Mouse (Mus musculus) embryo, embryonic 10 days (tissue): ENCODE data around the gene St6galnac4.
A peak's percentile ranks its signal among the peaks of the same experiment; 100 is the strongest.

Experiments used
- DNase-seq: peaks from one replicate; pipeline ENCODE4 v3.0.0-alpha.2; 2015; ENCODE audit warnings: low spot score

St6galnac4 gene

DNA sequence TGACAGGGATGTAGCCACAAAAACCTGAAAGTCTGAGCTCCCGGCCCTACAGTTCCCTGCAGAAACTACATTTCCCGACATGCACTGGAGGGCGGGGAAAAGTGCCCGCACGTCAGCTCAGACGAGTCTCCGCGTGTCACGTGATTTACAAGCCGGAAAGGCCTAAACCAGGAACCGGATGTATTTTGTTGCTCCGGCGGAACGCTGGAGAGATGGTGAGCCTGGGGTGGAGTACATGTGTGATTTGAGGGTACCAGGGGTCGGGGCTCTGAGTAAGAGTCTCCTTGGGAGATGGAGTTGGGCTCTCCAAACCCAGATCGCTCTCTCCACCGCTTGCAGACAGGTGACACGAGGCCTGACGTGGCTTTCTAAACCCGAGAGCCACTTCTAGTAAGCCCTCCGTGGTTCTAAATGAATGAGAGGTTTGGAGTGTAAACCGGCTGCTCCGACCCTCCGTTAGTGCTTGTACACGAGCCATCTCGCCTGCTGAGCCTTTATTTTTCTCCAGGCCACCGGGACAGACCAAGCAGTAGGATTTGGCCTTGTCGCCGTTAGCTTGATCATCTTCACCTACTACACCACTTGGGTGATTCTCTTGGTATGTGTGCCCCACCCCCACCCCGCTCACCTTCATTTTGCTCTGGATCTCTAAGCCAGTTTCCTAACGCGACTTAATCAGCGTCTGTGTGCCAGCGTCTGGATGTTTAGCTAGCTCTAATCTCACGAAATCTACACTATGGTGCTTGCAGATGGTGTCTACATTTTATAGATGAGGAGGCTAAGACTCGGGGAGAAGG lies 16.0 kb upstream of the St6galnac4 start, which contains the start of gene Dpm2:
Gene Dpm2, plus strand, starts transcription at position 161 of the 797 bp plus-strand sequence.
- peak; percentile 96 for DNase-seq

DNA sequence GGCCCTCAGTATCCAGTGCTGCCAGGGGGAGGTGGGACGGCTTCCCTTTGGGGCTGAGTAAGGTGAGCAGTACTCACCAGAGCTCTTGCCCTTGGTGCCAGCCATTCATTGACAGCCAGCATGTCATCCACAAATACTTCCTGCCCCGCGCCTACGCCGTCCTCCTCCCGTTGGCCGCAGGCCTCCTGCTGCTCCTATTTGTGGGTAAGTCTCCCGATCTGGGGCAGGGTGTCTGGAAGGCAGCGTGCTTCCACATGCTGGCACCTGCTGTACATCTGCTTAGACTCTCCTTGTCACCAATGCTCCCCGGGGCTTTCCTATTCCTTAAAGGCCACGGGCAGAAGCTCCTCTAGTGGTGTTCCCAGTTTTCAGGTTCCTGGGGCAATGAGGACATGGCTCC lies 14.7 kb upstream of the St6galnac4 start:
- DNase-seq: no peak

DNA sequence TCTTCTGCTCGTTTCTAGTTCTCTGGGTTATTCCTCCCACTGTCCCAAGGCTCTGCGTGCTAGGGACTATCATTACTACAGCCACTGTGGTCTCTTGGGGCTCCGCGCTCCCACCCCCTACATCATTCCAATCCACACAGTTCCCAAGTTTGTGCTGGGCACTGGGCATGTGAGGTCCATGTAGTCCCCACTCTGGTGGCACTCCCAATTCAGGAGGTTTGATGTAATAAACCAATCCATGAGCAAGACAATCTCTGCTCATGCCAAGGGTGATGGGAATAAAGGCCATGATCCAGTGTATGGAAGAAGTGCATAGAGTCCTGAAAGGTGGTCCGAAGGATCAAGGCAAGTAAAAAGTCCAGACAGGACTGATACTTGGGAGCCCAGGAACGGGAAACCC lies 12.4 kb upstream of the St6galnac4 start, which contains the start of gene Pip5kl1:
Gene Pip5kl1, plus strand, starts transcription at position 301 of the 400 bp plus-strand sequence.
- DNase-seq: no peak

DNA sequence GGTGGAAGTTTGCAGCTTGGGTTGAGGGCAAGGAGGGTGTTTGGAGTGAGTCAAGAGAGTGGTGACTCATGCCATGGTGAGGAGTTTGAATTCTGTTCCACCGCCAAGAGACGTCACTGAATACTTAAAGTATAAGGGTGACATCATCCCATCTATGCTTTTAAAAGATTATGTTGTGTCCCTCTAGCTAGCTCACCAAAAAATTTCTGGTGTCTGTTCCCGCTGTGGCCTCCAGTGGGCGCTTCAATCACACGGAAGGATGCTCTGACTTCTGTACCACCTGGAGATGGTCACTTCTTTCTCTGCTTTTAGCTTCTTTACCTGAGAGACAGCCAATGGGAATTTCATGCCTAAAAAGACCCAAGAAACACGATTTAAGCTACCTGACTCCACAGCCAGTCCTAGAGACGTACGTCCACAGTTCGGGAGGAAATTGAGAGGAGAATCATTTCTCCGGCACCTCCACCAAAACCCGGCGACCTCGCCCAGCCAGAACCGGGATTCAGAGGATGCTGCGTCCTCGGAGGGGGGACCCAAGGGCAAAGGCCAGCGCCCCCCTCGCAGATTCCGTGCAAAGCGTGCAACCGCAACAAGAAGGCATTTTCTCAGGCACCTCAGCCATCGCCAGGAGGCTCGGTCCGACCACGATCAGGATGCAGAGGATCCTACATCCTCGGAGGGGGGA lies 11.9 kb upstream of the St6galnac4 start:
- DNase-seq: peak; percentile 61

DNA sequence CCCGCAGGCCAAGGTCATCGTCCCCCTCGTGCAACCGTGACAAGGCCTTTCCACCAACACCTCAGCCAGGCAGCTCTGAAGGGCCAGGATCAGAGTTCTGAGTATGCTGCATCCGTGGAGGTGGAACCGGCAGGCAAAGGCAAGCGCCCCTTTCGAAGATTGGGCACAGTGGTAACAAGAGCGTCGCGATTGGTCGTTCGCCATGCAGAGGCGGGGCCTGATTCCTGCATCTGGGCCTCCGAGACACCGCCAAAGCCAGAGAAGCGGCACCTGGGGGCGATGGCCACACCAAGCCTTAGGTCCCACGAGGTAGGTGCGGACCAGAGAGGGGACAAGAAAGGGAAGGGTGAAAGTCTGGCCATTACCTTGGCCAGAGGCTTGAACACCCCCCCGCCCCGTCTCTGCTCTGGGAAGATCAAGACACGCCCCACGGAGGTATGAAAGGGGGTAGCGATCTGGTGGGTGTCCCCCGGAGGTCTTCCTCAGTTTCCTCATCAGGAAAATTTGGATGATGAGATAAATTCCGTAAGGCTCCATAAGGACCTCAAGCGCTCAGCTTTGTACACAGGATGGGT lies 11.2 kb upstream of the St6galnac4 start, which contains the start of gene 9430097D07Rik:
Gene 9430097D07Rik, minus strand, starts transcription at position 99 of the 575 bp plus-strand sequence.
- DNase-seq: peak; percentile 91

DNA sequence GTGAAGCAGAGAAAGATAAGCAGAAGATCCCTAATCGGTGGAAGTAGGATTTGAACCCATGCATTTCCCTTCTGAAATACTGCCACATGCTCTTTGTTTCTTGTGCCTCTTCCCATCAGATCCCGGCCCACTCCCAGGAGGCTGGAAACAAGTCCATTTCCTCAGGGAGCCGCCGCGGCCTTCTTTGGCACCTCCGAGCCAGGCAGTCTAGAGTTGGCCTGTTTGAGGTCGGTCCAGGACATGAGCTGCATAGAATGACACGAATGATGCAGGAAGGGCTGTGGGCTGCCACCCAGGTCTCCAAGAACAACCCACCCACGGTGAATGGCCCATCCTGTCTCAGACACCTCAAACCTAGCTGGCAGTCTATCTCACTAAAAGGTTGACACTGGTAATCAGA lies 10.4 kb upstream of the St6galnac4 start:
- DNase-seq: no peak

DNA sequence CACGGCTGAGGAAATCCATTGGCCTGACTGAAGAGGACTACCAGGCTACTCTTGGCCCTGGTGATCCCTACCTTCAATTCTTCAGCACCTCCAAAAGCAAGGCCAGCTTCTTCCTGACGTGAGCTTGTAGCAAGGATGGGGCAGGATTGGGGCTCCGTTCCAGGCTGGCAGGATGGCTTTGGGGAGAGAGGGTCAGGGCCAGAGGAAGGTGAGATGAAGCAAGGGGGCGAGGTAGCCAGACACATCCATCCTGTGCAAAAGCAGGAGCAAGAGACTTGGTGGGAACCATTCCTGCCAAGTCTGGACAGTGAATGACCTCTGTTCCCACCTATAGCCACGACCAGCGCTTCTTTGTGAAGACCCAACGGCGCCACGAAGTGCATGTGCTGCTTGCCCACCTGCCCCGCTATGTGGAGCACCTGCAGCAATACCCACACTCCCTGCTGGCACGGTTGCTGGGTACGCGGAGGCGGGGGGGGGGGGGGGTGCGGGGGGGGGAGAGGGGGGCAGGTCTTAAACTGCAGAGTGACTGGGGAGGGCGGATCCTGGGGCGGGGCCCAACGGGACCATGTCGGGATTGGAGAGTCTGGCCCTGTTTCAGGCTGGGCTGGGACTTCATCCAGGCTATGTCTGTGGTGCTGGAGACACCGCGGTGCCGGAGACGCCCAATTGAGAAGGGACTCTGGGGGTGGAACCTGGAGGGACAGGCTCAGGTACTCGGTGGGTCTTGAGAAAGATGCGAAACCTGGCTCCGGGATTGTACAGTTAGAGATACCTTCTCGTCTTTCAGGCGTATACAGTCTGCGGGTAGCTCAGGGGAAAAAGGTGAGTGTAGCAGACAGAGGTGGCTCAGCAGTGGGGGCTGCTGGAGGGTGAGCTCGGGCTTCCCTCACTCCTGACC lies 8.5 kb upstream of the St6galnac4 start:
- no peak for DNase-seq

DNA sequence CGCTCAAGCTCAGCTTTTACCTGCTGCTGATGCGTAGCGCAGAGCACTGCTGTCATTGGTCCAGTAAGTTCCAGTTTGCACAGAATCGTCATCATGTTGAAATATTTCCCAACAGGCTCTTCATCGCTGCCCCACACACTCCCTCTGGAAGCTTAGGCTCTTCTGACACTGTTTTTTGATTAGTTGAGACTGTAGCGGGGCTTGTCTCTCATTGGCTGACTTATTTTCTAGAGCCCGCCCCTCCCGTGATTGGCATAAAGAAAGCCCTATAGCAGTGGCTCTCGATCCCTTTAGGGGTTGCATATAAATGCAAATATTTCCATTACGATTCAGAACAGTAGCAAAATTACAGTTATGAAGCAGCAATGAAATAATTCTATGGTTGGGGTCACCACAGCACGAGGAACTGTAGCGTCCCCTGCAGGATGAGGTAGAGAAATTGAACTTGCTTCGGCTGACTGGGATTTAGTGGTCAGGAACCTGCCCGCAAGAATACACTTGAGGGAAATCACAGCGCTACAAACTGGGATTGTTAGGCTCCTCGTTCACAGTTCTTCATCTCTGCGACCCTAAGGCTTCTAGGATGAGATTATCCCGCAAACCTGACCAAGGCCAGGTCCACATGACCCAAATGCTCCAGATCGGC lies 5.3 kb upstream of the St6galnac4 start:
- DNase-seq: peak; percentile 45

DNA sequence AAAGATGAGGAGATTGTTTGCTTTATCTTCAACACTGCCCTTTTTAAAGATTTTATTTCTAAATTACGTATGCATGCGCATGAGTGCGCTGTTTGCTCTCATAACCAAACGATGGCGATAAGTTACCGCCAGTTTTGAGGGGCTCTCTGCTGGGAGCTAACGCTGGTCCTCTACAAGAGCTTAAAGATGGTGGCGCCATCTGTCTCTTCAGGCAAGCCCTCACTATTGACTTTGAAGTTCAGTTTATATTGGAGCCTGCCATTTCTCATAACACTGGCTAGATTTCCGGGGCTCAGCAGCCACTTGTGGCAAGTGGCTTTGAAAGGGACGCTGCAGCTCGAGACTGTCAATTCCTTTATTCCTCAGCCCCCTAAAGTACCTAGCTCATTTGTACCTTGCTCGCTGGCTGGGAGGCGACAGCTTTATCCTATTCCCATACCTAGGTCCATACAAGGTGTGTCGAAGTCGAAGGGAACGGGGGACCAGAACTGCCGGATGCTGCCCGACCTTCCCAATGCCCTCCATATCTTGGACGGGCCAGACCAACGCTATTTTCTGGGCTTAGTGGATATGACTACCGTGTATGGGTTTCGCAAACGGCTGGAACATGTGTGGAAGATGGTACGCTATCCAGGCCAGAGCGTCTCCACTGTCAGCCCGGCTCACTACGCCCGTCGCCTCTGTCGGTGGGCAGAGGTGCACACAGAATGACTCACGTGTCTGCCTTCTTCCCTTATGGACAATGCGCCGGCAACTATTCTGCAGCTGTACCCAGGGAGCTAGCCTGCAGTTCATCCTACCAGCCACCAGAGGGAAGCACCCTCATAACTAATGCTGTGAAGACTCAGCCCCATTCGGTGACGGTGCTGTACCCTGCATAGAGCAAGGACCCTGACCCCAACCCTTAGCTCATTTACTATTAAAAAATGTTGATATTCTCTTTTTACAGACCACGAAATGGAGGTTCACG lies 3.8 kb upstream of the St6galnac4 start:
- DNase-seq: peak; percentile 95

DNA sequence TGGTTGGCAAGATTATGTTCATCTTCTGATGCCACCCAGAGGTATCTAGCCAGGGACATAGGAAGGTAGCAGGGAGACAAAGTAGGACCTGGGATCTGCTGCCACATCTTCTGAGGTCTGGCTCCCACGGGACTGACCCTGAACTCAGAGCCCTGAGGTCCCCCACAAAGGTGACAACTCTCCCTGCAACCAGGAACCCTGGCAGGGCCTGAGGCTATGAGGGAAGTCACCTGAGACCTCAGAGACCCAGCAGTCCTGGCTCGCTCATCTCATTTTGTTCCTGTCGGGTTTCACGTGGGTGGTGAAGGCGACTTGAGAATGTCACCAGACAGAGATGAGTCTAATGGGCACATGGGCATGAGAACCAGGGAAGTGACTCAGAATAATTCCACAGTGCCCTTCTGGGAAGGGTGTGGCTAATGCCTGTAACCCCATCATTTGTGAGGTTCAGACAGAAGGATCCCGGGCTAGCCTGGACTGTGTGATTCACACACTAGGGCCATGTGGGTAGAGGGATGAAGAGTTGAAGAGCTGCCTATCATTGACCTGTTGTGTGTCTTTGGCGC lies 1.7 kb upstream of the St6galnac4 start:
- no peak for DNase-seq

DNA sequence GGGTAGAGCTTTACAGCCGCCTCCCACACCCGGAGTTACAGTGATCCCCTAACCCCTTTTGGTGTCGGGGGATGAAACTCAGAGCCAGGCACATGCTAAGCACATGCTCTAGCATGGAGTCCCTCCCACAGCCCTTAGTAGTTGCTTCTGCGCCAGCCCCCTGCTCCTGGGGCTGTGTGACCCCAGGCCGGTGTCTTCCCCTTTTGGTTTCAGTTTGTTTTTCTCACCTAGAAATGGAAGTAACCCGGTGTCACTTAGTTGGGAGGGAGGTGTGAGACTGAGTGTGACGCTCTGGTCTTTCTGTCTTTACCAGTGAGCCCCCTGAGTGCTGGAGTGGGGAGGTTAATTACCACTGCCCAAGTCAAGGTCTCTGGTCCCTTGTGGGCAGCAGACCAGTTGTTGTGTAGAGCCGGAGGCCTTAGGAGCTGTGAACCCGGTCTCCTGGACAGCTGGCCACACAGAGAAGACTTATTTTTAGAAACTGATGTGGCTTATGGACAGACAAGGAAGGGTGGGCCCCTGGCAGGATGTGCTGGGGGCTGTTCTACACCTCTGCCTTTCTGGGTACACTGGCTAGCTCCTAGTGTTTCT lies 931 bp downstream of the St6galnac4 start:
- DNase-seq: no peak

DNA sequence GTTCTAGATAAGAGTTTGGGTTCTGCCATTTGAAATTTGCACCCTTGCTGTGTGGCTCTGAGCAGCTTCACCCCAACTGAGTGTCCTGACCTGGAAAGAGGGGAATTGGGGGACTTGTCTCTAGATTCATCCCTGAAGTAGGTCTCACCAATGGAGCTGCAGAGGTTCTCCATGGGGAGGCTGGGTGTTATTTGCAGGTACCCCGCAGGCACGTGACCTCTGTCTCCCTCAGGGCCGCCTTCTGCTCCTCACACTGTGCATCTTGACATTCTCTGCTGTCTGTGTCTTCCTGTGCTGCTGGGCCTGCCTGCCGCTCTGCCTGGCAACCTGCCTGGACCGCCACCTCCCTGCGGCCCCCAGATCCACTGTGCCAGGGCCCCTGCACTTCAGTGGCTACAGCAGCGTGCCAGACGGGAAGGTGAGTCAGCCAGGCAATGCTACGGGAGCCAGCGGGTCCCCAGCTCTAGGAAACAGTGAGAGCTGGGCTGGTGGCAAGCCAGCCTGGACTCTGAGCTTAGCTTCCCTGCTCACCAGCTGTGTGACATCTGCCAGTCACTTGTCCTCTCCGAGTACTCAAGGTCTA lies 2.4 kb downstream of the St6galnac4 start:
- DNase-seq: no peak

DNA sequence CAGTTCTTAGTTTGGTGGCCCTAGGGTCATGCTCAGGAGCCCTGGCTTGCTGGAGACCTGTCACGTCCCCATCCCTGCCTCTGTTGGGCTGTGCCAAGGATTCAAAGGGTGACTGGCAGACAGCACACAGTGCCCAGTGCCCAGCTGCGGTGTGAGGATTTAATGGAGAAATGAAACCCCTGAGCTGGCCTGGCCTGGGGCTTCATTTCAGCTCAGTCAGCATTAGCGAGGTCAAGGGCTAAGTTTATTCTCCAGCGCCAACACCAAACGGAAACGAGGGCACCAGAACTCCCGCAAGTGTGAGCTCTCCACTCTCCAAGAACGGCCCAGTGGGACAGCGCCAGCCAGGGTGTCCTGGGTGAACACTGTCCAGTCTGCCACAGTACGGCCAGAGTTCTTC lies 3.3 kb downstream of the St6galnac4 start:
- no peak for DNase-seq

DNA sequence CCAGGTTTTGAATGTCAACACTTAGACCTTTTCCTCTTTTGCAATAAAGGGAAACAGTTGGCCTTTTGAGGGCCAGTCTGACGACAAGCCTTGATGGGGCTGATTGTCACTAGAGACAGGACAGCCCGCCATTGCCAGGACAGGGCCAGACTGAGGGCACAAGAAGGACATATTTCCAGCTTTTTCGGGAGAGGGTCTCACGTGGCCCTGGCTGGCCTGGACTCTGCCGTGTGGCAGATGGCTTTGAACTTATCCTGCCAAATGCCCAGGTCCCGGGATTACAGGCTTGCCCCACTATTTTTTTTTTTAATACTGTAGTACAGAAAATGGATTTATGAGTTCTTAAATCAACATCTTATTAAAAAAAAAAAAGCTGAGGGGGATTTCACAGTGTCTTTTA lies 4.4 kb downstream of the St6galnac4 start:
- no peak for DNase-seq

DNA sequence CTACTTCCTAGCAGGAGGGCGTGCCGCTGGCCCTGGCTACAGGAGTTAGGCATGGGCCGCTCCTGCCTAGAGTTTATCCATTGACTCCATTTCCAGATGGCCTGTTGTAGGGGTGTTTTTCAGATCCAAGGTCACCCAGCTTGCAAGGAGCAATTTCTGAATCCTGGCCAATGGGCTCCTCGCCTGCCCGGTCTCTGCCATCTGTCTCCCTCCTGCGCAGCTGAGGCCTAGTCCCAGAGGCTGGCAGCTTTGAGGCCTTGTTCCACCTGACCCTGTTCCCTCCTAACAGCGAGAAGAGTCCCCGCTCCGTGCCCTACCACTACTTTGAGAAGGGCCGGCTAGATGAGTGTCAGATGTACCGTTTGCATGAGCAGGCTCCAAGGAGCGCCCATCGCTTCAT lies 9.8 kb downstream of the St6galnac4 start:
- DNase-seq: no peak

DNA sequence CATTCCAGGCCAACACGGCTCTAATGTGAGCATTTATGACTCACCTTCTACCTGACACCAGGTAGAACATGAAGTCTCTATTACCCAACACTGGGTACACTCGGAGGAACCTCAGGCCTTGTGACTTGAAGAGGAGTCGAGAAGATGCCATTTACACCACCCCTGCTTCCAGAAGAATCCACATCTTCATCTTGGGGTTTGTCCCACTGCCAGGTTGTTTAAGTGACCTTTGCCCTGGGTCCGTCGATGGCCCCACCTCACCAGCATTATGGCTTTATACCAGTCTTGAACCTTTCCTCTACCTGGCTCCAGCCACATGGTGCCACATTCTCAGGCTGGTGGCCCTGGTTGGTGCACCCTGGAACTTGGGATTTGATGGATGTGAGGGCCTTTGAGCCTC lies 10.4 kb downstream of the St6galnac4 start:
- DNase-seq: no peak

DNA sequence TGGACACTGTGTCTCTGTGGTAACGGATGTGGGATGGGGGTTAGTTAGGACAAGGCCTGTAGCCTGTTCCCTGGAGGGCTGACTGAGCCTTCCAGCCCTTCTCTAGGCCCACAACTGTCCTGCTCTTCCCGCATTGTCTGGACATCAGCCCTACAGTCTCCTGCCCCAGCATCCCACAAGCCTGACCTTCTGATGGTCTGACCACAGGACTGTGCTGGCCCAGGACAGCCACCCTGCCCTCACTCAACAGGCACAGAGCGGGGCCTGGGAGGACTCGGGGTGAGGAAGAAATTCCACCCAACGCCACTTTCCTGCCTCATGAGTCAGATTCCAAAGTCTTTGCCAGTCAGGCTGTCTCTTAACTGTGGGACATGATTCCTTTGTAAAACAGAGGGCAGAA lies 10.8 kb downstream of the St6galnac4 start:
- DNase-seq: no peak

DNA sequence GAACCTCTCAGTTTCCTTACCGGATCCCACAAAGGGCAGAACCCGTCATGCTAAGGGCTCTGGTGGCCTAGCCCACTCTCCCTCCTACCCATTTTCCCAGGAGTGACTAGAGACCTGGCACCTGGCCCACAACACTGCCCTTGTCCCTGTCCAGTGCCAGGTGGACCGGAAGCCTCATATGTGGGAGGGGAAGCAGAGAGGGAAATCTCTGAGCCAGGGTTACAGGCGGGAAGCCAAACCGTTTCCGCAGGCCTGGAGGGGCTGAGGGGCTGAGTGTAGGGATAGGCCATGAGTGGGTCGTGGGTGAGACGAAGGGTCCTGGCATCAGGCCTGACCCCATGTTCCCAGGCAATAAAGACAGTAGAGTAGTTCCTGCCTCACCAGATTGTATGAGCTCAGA lies 11.6 kb downstream of the St6galnac4 start:
- DNase-seq: no peak

DNA sequence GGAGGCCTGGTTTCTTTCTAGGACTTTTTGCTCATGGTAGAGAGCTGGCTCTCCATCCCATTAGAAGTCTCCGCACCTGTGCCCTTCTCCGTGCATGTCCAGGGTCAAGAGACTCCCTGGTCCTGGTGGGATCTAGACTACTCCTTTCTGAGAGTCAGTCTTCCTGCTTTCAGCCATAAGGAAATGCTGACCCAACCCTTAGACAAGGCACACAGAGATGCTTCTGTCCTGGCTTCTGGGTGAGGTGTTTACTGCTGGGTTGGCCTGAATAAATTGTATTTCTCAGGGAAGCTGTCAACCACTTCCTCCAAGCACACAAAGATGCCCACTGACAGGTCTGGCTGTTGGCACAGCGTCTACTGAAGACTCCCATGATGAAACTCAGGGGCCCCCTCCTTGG lies 12.5 kb downstream of the St6galnac4 start, which contains the start of gene St6galnac6:
Gene St6galnac6, plus strand, starts transcription at position 301 of the 400 bp plus-strand sequence.
- DNase-seq: no peak
